Mouse (Mus musculus) heart, adult 8-10 months (tissue): ENCODE results near the gene Gm49395. TPM values are rescaled to one million over a fixed set of nuclear protein-coding genes. Genes with fewer than 3 reads are reported as not detected.

Source experiments
- DNase-seq: peaks from one replicate; pipeline ENCODE4 v3.0.0; 2022; ENCODE audit warnings: low spot score
- total RNA-seq, 4 experiments: library from RNA; stranded (reverse); gene quantifications; 2 replicates each; pipeline ENCODE4 v1.2.4; 2022

The Gm49395 gene
- total RNA-seq, 4 experiments from 2014 or later: 7.6 to 12.9 (median 9.2) TPM

- DNase-seq: no peak
Observed at GRCm38 (mm10) chr13:114992260-114993014, 109.3 kb downstream of the Gm49395 start.

- no peak for DNase-seq
Observed at GRCm38 (mm10) chr13:114987668-114988067, 114.1 kb downstream of the Gm49395 start.

GRCm38 (mm10) chr13:114987161-114987560, 114.6 kb downstream of the Gm49395 start:
- DNase-seq: peak; percentile 77

Other genes starting within 250 kb of the Gm49395 start
- 1 to 10 TPM in 1 of 4 experiments, under 1 TPM in 3; 0.53 to 1.1 (median 0.67) TPM for gene Itga2, start 169.8 kb downstream of the Gm49395 start, total RNA-seq
- gene Pelo, start 11.7 kb downstream of the Gm49395 start, total RNA-seq: 10 to 100 TPM; 14.1 to 19.2 (median 17.9) TPM
- 10 to 100 TPM; 24.4 to 34.2 (median 33.7) TPM for gene Itga1, start within 50 bp of the Gm49395 start, total RNA-seq